Mouse (Mus musculus) midbrain, embryonic 12.5 days (tissue): Measurements from ENCODE around the gene 4930562C15Rik. TPM values are rescaled to one million over a fixed set of nuclear protein-coding genes. Genes with fewer than 3 reads are reported as not detected.

Experiments used
- ATAC-seq: fragments of 200-750 bp; cut with Nextera tagmentation; 2 replicates; pipeline ENCODE4 v1.8.0; 2017; ENCODE audit warnings: low read depth, moderate TSS enrichment, moderate library complexity; ENCODE audit not compliant: low FRiP score
- H3K27ac ChIP-seq: fragments of 300-500 bp; sonication (generic); replicated peaks from 2 replicates; pipeline ENCODE4 v1.5.1; 2016; ENCODE audit warnings: mild to moderate bottlenecking
- H3K27me3 ChIP-seq: fragments of 300-500 bp; sonication (generic); 2 replicates; pipeline ENCODE4 v1.6.1; 2016; ENCODE audit warnings: mild to moderate bottlenecking
- H3K36me3 ChIP-seq: fragments of 300-500 bp; sonication (generic); 2 replicates; pipeline ENCODE4 v1.6.1; 2016
- H3K4me1 ChIP-seq: fragments of 300-500 bp; sonication (generic); 2 replicates; pipeline ENCODE4 v1.6.1; 2016
- H3K4me2 ChIP-seq: fragments of 300-500 bp; sonication (generic); replicated peaks from 2 replicates; pipeline ENCODE4 v1.6.1; 2016; ENCODE audit warnings: mild to moderate bottlenecking, moderate library complexity
- H3K4me3 ChIP-seq: fragments of 300-500 bp; sonication (generic); 2 replicates; pipeline ENCODE4 v1.5.1; 2016; ENCODE audit warnings: mild to moderate bottlenecking
- H3K9ac ChIP-seq: fragments of 300-500 bp; sonication (generic); replicated peaks from 2 replicates; pipeline ENCODE4 v1.6.1; 2016; ENCODE audit warnings: mild to moderate bottlenecking, moderate library complexity
- H3K9me3 ChIP-seq: fragments of 300-500 bp; sonication (generic); 2 replicates; pipeline ENCODE4 v1.6.1; 2016; ENCODE audit warnings: mild to moderate bottlenecking
- WGBS: fragments of 180-500 bp; shearing (Covaris S2); methylation state at CpG from one replicate; pipeline ENCODE4 v1.1.7; 2016; 5-methylcytosine and 5-hydroxymethylcytosine counted together
- polyA plus RNA-seq: library from polyadenylated mRNA; unstranded; fragments of >200 nt; fragmentation: Nextera tagmentation; extraction: Ambion mirVana; gene quantifications from 2 replicates; pipeline ENCODE4 v1.2.1, GENCODE M21; 2016

Gene 4930562C15Rik
- polyA plus RNA-seq, 1 experiment from 2014 or later = 0.75 TPM

GRCm38 (mm10) chr16:4833858-4834257 is 1.4 kb upstream of the 4930562C15Rik start:
- Histone ChIP-seq H3K4me3 (no peak overlapping the region), H3K9me3 (no peaks in the 10 kb centered on the region), H3K4me2 (no peak overlapping the region), H3K27me3 (no peaks in the 10 kb centered on the region), H3K27ac (no peak overlapping the region), H3K4me1 (no peaks in the 10 kb centered on the region), H3K36me3 (no peaks in the 10 kb centered on the region), H3K9ac (no peak overlapping the region)
- WGBS = 84% methylated on average over 2 of the region's 2 CpGs
- ATAC-seq = no peak

GRCm38 (mm10) chr16:4837631-4838030 is 2.4 kb downstream of the 4930562C15Rik start:
- Histone ChIP-seq H3K27me3 (no peaks in the 10 kb centered on the region), H3K4me2 (no peak overlapping the region), H3K4me1 (no peaks in the 10 kb centered on the region), H3K36me3 (no peaks in the 10 kb centered on the region), H3K9me3 (no peaks in the 10 kb centered on the region), H3K4me3 (no peak overlapping the region), H3K27ac (no peak overlapping the region), H3K9ac (no peak overlapping the region)
- no peak for ATAC-seq
- 82% methylated on average over 3 of the region's 3 CpGs for WGBS

- no peak overlapping the region for H3K27ac ChIP-seq
- ATAC-seq = no peak
- no peaks in the 10 kb centered on the region for H3K4me1 ChIP-seq
- no peak overlapping the region for H3K4me2 ChIP-seq
- H3K27me3 ChIP-seq = no peaks in the 10 kb centered on the region
- no peaks in the 10 kb centered on the region for H3K9me3 ChIP-seq
- H3K36me3 ChIP-seq = no peaks in the 10 kb centered on the region
- H3K4me3 ChIP-seq = no peak overlapping the region
- 81% methylated on average over 3 of the region's 3 CpGs for WGBS
- no peak overlapping the region for H3K9ac ChIP-seq
Measured at GRCm38 (mm10) chr16:4839552-4839951, 4.3 kb downstream of the 4930562C15Rik start.

- H3K4me2 ChIP-seq = no peak overlapping the region
- no peaks in the 10 kb centered on the region for H3K27me3 ChIP-seq
- H3K4me3 ChIP-seq = no peak overlapping the region
- ATAC-seq = no peak
- H3K36me3 ChIP-seq = no peaks in the 10 kb centered on the region
- 88% methylated on average over 8 of the region's 8 CpGs for WGBS
- no peak overlapping the region for H3K9ac ChIP-seq
- H3K4me1 ChIP-seq = no peaks in the 10 kb centered on the region
- H3K9me3 ChIP-seq = no peaks in the 10 kb centered on the region
- no peak overlapping the region for H3K27ac ChIP-seq
Measured at GRCm38 (mm10) chr16:4840231-4840630, 5.0 kb downstream of the 4930562C15Rik start.

GRCm38 (mm10) chr16:4847041-4847440 is 11.8 kb downstream of the 4930562C15Rik start:
- H3K4me1 ChIP-seq = no peaks in the 10 kb centered on the region
- H3K9me3 ChIP-seq = no peaks in the 10 kb centered on the region
- no peak overlapping the region for H3K4me2 ChIP-seq
- no peaks in the 10 kb centered on the region for H3K27me3 ChIP-seq
- WGBS = 79% methylated on average over 3 of the region's 3 CpGs
- no peaks in the 10 kb centered on the region for H3K36me3 ChIP-seq
- no peak for ATAC-seq
- H3K27ac ChIP-seq = no peak overlapping the region
- H3K4me3 ChIP-seq = no peak overlapping the region
- no peak overlapping the region for H3K9ac ChIP-seq

- no peaks in the 10 kb centered on the region for H3K27me3 ChIP-seq
- no peaks in the 10 kb centered on the region for H3K9me3 ChIP-seq
- no peak overlapping the region for H3K9ac ChIP-seq
- ATAC-seq = no peak
- 82% methylated on average over 2 of the region's 2 CpGs for WGBS
- no peak overlapping the region for H3K4me2 ChIP-seq
- H3K4me3 ChIP-seq = no peak overlapping the region
- H3K4me1 ChIP-seq = no peaks in the 10 kb centered on the region
- H3K27ac ChIP-seq = no peak overlapping the region
- no peaks in the 10 kb centered on the region for H3K36me3 ChIP-seq
Measured at GRCm38 (mm10) chr16:4848090-4848489, 12.9 kb downstream of the 4930562C15Rik start.

- Histone ChIP-seq H3K4me3 (no peak overlapping the region), H3K9ac (no peak overlapping the region), H3K4me1 (no peaks in the 10 kb centered on the region), H3K9me3 (no peaks in the 10 kb centered on the region), H3K27me3 (no peaks in the 10 kb centered on the region), H3K36me3 (no peaks in the 10 kb centered on the region), H3K27ac (no peak overlapping the region), H3K4me2 (no peak overlapping the region)
- no peak for ATAC-seq
- 87% methylated on average over 7 of the region's 7 CpGs for WGBS
Measured at GRCm38 (mm10) chr16:4850361-4850760, 15.1 kb downstream of the 4930562C15Rik start.

GRCm38 (mm10) chr16:4850938-4851628 is 15.9 kb downstream of the 4930562C15Rik start:
- no peak for ATAC-seq

GRCm38 (mm10) chr16:4855046-4855650 is 19.9 kb downstream of the 4930562C15Rik start:
- Histone ChIP-seq H3K9ac (no peak overlapping the region), H3K27me3 (no peaks in the 10 kb centered on the region), H3K4me2 (no peak overlapping the region), H3K4me3 (no peak overlapping the region), H3K27ac (no peak overlapping the region), H3K9me3 (no peaks in the 10 kb centered on the region), H3K36me3 (no peaks in the 10 kb centered on the region), H3K4me1 (no peaks in the 10 kb centered on the region)
- ATAC-seq = no peak
- WGBS = 75% methylated on average over 5 of the region's 5 CpGs

More at GRCm38 (mm10) chr16:4850938-4851628, 15.9 kb downstream of the 4930562C15Rik start:
- Histone ChIP-seq H3K27me3 (no peaks in the 10 kb centered on the region), H3K9me3 (no peaks in the 10 kb centered on the region), H3K4me2 (no peak overlapping the region), H3K36me3 (no peaks in the 10 kb centered on the region), H3K4me1 (no peaks in the 10 kb centered on the region), H3K4me3 (no peak overlapping the region), H3K9ac (no peak overlapping the region), H3K27ac (no peak overlapping the region)
- 63% methylated on average over 5 of the region's 5 CpGs for WGBS

GRCm38 (mm10) chr16:4861392-4861791 is 26.2 kb downstream of the 4930562C15Rik start:
- no peaks in the 10 kb centered on the region for H3K4me1 ChIP-seq
- no peaks in the 10 kb centered on the region for H3K9me3 ChIP-seq
- H3K4me2 ChIP-seq = no peak overlapping the region
- H3K36me3 ChIP-seq = no peaks in the 10 kb centered on the region
- WGBS = 46% methylated on average over 10 of the region's 10 CpGs
- H3K27ac ChIP-seq = no peak overlapping the region
- no peak for ATAC-seq
- H3K9ac ChIP-seq = no peak overlapping the region
- no peak overlapping the region for H3K4me3 ChIP-seq
- no peaks in the 10 kb centered on the region for H3K27me3 ChIP-seq

GRCm38 (mm10) chr16:4862863-4863483 is 27.8 kb downstream of the 4930562C15Rik start:
- H3K27ac ChIP-seq = no peak overlapping the region
- no peaks in the 10 kb centered on the region for H3K36me3 ChIP-seq
- H3K4me2 ChIP-seq = no peak overlapping the region
- H3K9me3 ChIP-seq = no peaks in the 10 kb centered on the region
- H3K4me3 ChIP-seq = no peak overlapping the region
- WGBS = 53% methylated on average over 9 of the region's 9 CpGs
- H3K4me1 ChIP-seq = no peaks in the 10 kb centered on the region
- ATAC-seq = no peak
- no peak overlapping the region for H3K9ac ChIP-seq
- H3K27me3 ChIP-seq = no peaks in the 10 kb centered on the region

- H3K27me3 ChIP-seq = no peaks in the 10 kb centered on the region
- 80% methylated on average over 8 of the region's 8 CpGs for WGBS
- H3K9ac ChIP-seq = no peak overlapping the region
- H3K36me3 ChIP-seq = no peaks in the 10 kb centered on the region
- no peak overlapping the region for H3K27ac ChIP-seq
- no peak for ATAC-seq
- H3K4me1 ChIP-seq = no peaks in the 10 kb centered on the region
- H3K4me2 ChIP-seq = no peak overlapping the region
- no peak overlapping the region for H3K4me3 ChIP-seq
- H3K9me3 ChIP-seq = no peaks in the 10 kb centered on the region
Measured at GRCm38 (mm10) chr16:4863742-4864141, 28.5 kb downstream of the 4930562C15Rik start.
